In the genomic region with DNA sequence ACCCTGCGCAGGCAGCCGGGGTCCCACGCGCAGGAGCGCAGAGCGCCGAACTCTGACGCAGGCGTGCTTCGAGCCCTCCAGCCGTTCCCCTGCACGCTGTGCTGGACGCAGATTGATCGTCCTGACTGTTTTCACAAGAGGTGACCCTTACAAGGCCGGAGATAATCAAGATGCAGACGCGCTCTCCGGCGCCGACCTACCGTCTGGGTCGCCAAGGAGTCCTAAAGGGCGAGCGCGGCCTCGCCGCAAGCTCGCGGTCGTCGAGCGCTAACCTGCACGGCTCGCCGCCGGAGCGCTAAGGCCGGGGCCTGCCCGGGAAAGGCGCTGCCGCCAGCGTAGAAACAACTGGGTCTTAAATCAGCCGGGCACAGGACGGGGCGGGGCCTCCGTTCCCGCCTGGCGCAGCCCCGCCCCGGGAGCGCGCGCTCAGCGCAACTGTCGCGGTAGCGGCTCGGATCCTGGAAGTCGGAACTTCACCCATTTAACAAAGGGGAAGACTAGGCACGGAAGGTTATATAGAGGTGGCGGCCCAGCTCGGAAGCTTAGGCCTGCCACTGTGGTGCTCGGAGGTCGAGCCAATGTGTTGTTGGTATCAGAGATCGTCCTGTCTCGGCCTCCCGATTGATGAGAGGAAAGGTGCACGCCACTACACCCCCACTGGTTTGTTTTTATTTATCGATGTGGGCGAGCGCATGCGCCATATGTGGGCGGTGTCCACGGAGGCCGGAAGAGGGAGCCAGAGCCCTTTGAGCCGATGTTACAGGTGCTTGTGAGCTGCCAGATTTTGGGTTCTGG, we compare ENCODE assay signal across 8 mouse cellular contexts. TPM values are rescaled to one million over a fixed set of nuclear protein-coding genes. Genes with fewer than 3 reads are reported as not detected.
DNase-seq lines count a peak whose midpoint lies in the region; ATAC-seq and TF ChIP-seq lines count a peak whose summit lies in the region.

A gene (minus strand): TSS at position 642 of the 795 bp plus-strand sequence.

- peak within 1 kb of the TSS; percentile 92 for H3K4me2 ChIP-seq in intestine, embryonic 16.5 days (ENCODE audit: low read depth, low read length)
- peak within 1 kb of the TSS; percentile 92 for H3K4me2 ChIP-seq in limb, embryonic 11.5 days (ENCODE audit: low read depth, severe bottlenecking)
- peak within 1 kb of the TSS; percentile 75 for H3K4me2 ChIP-seq in midbrain, embryonic 13.5 days (replicated peaks)

- peak; percentile 83 for DNase-seq in 3T3-L1 (ENCODE audit: low read depth, low spot score)
- DNase-seq in adrenal gland, postnatal 14 days = peak; percentile 93
- peak; percentile 92 for DNase-seq in embryonic facial prominence, embryonic 10.5 days (ENCODE audit: low spot score)
- DNase-seq in gonadal fat pad, adult 2 months (ENCODE audit: low read depth) = peak; percentile 57
- peak; percentile 90 for DNase-seq in limb, embryonic 11.5 days (ENCODE audit: low spot score)

- peaks cover 15% of the 10 kb centered on the region for H3K4me1 ChIP-seq in embryonic facial prominence, embryonic 10.5 days
- H3K4me1 ChIP-seq in intestine, embryonic 16.5 days (ENCODE audit: control insufficient read depth, insufficient read depth, low read length) = peaks cover 5% of the 10 kb centered on the region
- H3K4me1 ChIP-seq in limb, embryonic 11.5 days (ENCODE audit: control insufficient read depth, insufficient read depth, low read length) = 0 out of 2 replicates have a peak, but pooled peaks cover 4% of the 10 kb centered on the region
- H3K4me1 ChIP-seq in midbrain, embryonic 13.5 days (replicated peaks) = peaks cover 10% of the 10 kb centered on the region
- H3K4me1 ChIP-seq in small intestine, adult 2 months (ENCODE audit: control insufficient read depth, insufficient read depth, insufficient read length, low read length) = peaks cover 3% of the 10 kb centered on the region

- TF ChIP-seq POLR2A in small intestine, adult 2 months (IDR thresholded peaks at IDR 0.05; ENCODE audit: low read depth, low read length) = peak; percentile 75; the same call in 1 of the 2 replicates

- peak within 1 kb of the TSS; percentile 81 for H3K9ac ChIP-seq in intestine, embryonic 16.5 days (ENCODE audit: low read depth, low read length)
- peak within 1 kb of the TSS; percentile 77 for H3K9ac ChIP-seq in limb, embryonic 11.5 days (ENCODE audit: low read length)
- peak within 1 kb of the TSS; percentile 73 for H3K9ac ChIP-seq in midbrain, embryonic 13.5 days (replicated peaks)

- peak; percentile 98 for ATAC-seq in intestine, embryonic 16.5 days
- peak; percentile 92 for ATAC-seq in limb, embryonic 11.5 days (ENCODE audit: insufficient number of reproducible peaks, low FRiP score, low TSS enrichment, low read depth)
- ATAC-seq in midbrain, embryonic 13.5 days = peak; percentile 94

- H3K4me3 ChIP-seq in embryonic facial prominence, embryonic 10.5 days = peak within 1 kb of the TSS; percentile 72
- peak within 1 kb of the TSS; percentile 74 for H3K4me3 ChIP-seq in intestine, embryonic 16.5 days (ENCODE audit: low read length)
- peak within 1 kb of the TSS; percentile 54 for H3K4me3 ChIP-seq in limb, embryonic 11.5 days (ENCODE audit: low read depth, low read length)
- peak within 1 kb of the TSS; percentile 52 for H3K4me3 ChIP-seq in midbrain, embryonic 13.5 days (replicated peaks)
- peak within 1 kb of the TSS; percentile 72 for H3K4me3 ChIP-seq in small intestine, adult 2 months (ENCODE audit: low read depth, low read length)

- peak within 1 kb of the TSS; percentile 96 for H3K27ac ChIP-seq in embryonic facial prominence, embryonic 10.5 days (replicated peaks)
- peak within 1 kb of the TSS; percentile 93 for H3K27ac ChIP-seq in intestine, embryonic 16.5 days (ENCODE audit: low read length)
- H3K27ac ChIP-seq in limb, embryonic 11.5 days (replicated peaks; ENCODE audit: low read depth, low read length) = peak within 1 kb of the TSS; percentile 64
- H3K27ac ChIP-seq in midbrain, embryonic 13.5 days = peak within 1 kb of the TSS; percentile 72
- peak within 1 kb of the TSS; percentile 83 for H3K27ac ChIP-seq in small intestine, adult 2 months (ENCODE audit: insufficient read depth, low read depth, low read length)

- peaks cover 31% of the 10 kb centered on the region for H3K36me3 ChIP-seq in embryonic facial prominence, embryonic 10.5 days (replicated peaks)
- peaks cover 9% of the 10 kb centered on the region; the same call in 1 of the 2 replicates for H3K36me3 ChIP-seq in intestine, embryonic 16.5 days (ENCODE audit: control insufficient read depth, insufficient read depth, low read length)
- H3K36me3 ChIP-seq in limb, embryonic 11.5 days (ENCODE audit: control insufficient read depth, insufficient read depth, low read length) = no peaks in the 10 kb centered on the region
- peaks cover 15% of the 10 kb centered on the region for H3K36me3 ChIP-seq in midbrain, embryonic 13.5 days
- no peaks in the 10 kb centered on the region for H3K36me3 ChIP-seq in small intestine, adult 2 months (ENCODE audit: control insufficient read depth, insufficient read depth, low read length)

- H3K27me3 ChIP-seq in embryonic facial prominence, embryonic 10.5 days (replicated peaks; ENCODE audit: low read depth, poor library complexity, severe bottlenecking) = no peaks in the 10 kb centered on the region; the same call in 1 of the 2 replicates
- no peaks in the 10 kb centered on the region for H3K27me3 ChIP-seq in intestine, embryonic 16.5 days (replicated peaks; ENCODE audit: control insufficient read depth, insufficient read depth, low read length)
- H3K27me3 ChIP-seq in limb, embryonic 11.5 days (ENCODE audit: control insufficient read depth, insufficient read depth, low read length) = no peaks in the 10 kb centered on the region
- H3K27me3 ChIP-seq in midbrain, embryonic 13.5 days = no peaks in the 10 kb centered on the region
- no peaks in the 10 kb centered on the region for H3K27me3 ChIP-seq in small intestine, adult 2 months (ENCODE audit: control insufficient read depth, insufficient read depth, low read length)

- TF ChIP-seq CTCF in small intestine, adult 2 months (IDR thresholded peaks at IDR 0.05; ENCODE audit: extremely low read depth, insufficient read length, insufficient replicate concordance, low read depth, low read length) = peak; percentile 60; the same call in 1 of the 2 replicates

- H3K9me3 ChIP-seq in embryonic facial prominence, embryonic 10.5 days = no peaks in the 10 kb centered on the region
- H3K9me3 ChIP-seq in intestine, embryonic 16.5 days (ENCODE audit: control insufficient read depth, low read length) = no peaks in the 10 kb centered on the region
- no peaks in the 10 kb centered on the region for H3K9me3 ChIP-seq in limb, embryonic 11.5 days (ENCODE audit: control insufficient read depth, low read length)
- no peaks in the 10 kb centered on the region for H3K9me3 ChIP-seq in midbrain, embryonic 13.5 days

- under 1% methylated on average over 76 of the region's 76 CpGs for WGBS in embryonic facial prominence, embryonic 10.5 days
- WGBS in intestine, embryonic 16.5 days = under 1% methylated on average over 76 of the region's 76 CpGs
- WGBS in limb, embryonic 11.5 days = under 1% methylated on average over 76 of the region's 76 CpGs
- under 1% methylated on average over 76 of the region's 76 CpGs for WGBS in midbrain, embryonic 13.5 days
- WGBS in small intestine, adult 2 months = under 1% methylated on average over 76 of the region's 76 CpGs

RNA-seq across cellular contexts. Expression of the gene that starts here (rescaled TPM):
- 27.6 and 29.3 TPM in 2 replicates for total RNA-seq in adrenal gland, postnatal 14 days (2021)
- 58.9 and 60.5 TPM in 2 replicates for polyA plus RNA-seq in embryonic facial prominence, embryonic 10.5 days (2016; fragmentation: Nextera tagmentation; extraction: Ambion mirVana)
- polyA plus RNA-seq in gonadal fat pad, adult 2 months (2012; rRNA removed) = 49.0 and 57.0 TPM in 2 replicates
- 46.9 and 56.0 TPM in 2 replicates for polyA plus RNA-seq in intestine, embryonic 16.5 days (2015; fragmentation: Nextera tagmentation; extraction: Ambion mirVana)
- 52.4 and 53.1 TPM in 2 replicates for polyA plus RNA-seq in limb, embryonic 11.5 days (2014; fragmentation: Nextera tagmentation; extraction: Ambion mirVana)
- polyA plus RNA-seq in midbrain, embryonic 13.5 days (2015; fragmentation: Nextera tagmentation; extraction: Ambion mirVana) = 19.2 and 21.7 TPM in 2 replicates
- 4.7 and 11.8 TPM in 2 replicates for polyA plus RNA-seq in small intestine, adult 2 months (2012; rRNA removed)

Comparison
In these comparisons a context has a peak if more than half of its experiments do, and no peak if none do; other contexts are left out.
1. Peak in every context shown above with its lines: DNase-seq, ATAC-seq, H3K4me3 ChIP-seq and H3K27ac ChIP-seq.